Mouse (Mus musculus): ENCODE data around the gene Ntng2. TPM values are rescaled to one million over a fixed set of nuclear protein-coding genes. Genes with fewer than 3 reads are reported as not detected.

Gene Ntng2
- polyA plus RNA-seq, 1 experiment from 2014 or later: 0.83 TPM

- Histone ChIP-seq H3K4me2 (ENCODE audit: low read depth, low read length) (no peak overlapping the region), H3K27ac (replicated peaks; ENCODE audit: low read depth, low read length) (no peak overlapping the region), H3K36me3 (replicated peaks; ENCODE audit: control insufficient read depth, insufficient read depth, low read depth, low read length) (no peaks in the 10 kb centered on the region), H3K27me3 (ENCODE audit: control insufficient read depth, insufficient read depth, low read length) (no peaks in the 10 kb centered on the region), H3K4me3 (ENCODE audit: low read depth, low read length) (no peak overlapping the region), H3K9me3 (replicated peaks; ENCODE audit: control insufficient read depth, low read length) (no peaks in the 10 kb centered on the region), H3K4me1 (ENCODE audit: control insufficient read depth, insufficient read depth, low read length) (no peaks in the 10 kb centered on the region), H3K9ac (replicated peaks; ENCODE audit: low read length) (no peak overlapping the region)
- no peak for DNase-seq (ENCODE audit: low spot score)
- no peak for ATAC-seq (replicated peaks; ENCODE audit: insufficient number of reproducible peaks, low FRiP score, low TSS enrichment, low read depth)
- WGBS: 67% methylated on average over 6 of the region's 6 CpGs
These were observed 8.3 kb upstream of the Ntng2 start for GRCm38 (mm10) chr2:29261126-29261525.

DNA sequence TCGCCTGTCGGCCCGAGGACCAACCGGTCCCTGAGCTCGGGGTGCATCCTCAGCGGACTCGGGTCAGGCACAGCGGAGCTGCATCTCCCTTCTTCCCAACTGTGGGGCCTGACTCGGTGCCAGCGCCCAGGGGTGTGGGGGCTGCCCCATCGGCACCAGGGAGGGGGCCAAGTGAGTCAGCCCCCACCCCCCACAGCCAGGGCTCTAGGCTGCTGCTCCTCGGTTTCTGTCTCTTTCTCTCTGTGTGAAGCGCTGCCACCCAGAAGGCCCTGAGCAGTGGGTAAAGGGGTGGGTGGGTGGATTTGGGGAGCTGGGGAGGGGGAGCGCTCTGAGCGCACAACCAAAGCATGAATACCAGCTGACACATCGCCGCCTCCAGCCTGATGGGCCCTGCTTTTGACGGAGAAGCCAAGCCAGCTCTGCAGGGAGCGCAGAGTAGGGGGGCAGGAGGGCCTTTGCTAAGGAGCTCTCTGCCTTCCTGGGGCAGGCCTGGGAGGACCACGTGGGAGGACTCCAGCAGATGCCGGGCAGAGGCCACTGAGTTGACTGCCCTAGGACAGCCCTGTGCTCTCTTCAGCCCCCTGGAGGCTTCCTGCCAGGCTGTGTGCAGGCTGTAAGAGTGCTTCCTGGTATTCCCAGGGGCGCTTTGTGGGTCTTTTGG is 530 bp upstream of the Ntng2 start:
- H3K9ac ChIP-seq (replicated peaks; ENCODE audit: low read length): peak overlapping the region; percentile 51
- peaks cover 43% of the 10 kb centered on the region for H3K27me3 ChIP-seq (ENCODE audit: control insufficient read depth, insufficient read depth, low read length)
- ATAC-seq (replicated peaks; ENCODE audit: insufficient number of reproducible peaks, low FRiP score, low TSS enrichment, low read depth) (peak; percentile 46; the same call in 1 of the 2 replicates), DNase-seq (ENCODE audit: low spot score) (peak; percentile 47)
- H3K27ac ChIP-seq (replicated peaks; ENCODE audit: low read depth, low read length): no peak overlapping the region
- H3K36me3 ChIP-seq (replicated peaks; ENCODE audit: control insufficient read depth, insufficient read depth, low read depth, low read length): no peaks in the 10 kb centered on the region
- H3K4me3 ChIP-seq (ENCODE audit: low read depth, low read length): peak overlapping the region; percentile 52
- H3K9me3 ChIP-seq (replicated peaks; ENCODE audit: control insufficient read depth, low read length): no peaks in the 10 kb centered on the region
- 3% methylated on average over 22 of the region's 22 CpGs for WGBS
- peak overlapping the region; percentile 99 for H3K4me2 ChIP-seq (ENCODE audit: low read depth, low read length)
- H3K4me1 ChIP-seq (ENCODE audit: control insufficient read depth, insufficient read depth, low read length): peaks cover 17% of the 10 kb centered on the region

- Histone ChIP-seq H3K4me2 (ENCODE audit: low read depth, low read length) (peak overlapping the region; percentile 99), H3K9me3 (replicated peaks; ENCODE audit: control insufficient read depth, low read length) (no peaks in the 10 kb centered on the region), H3K4me1 (ENCODE audit: control insufficient read depth, insufficient read depth, low read length) (peaks cover 17% of the 10 kb centered on the region), H3K4me3 (ENCODE audit: low read depth, low read length) (peak overlapping the region; percentile 52), H3K9ac (replicated peaks; ENCODE audit: low read length) (peak overlapping the region; percentile 48), H3K36me3 (replicated peaks; ENCODE audit: control insufficient read depth, insufficient read depth, low read depth, low read length) (no peaks in the 10 kb centered on the region), H3K27me3 (ENCODE audit: control insufficient read depth, insufficient read depth, low read length) (peaks cover 49% of the 10 kb centered on the region), H3K27ac (replicated peaks; ENCODE audit: low read depth, low read length) (no peak overlapping the region)
- WGBS: under 1% methylated on average over 48 of the region's 49 CpGs
- ATAC-seq (replicated peaks; ENCODE audit: insufficient number of reproducible peaks, low FRiP score, low TSS enrichment, low read depth) (peak; percentile 41; the same call in 1 of the 2 replicates), DNase-seq (ENCODE audit: low spot score) (peak; percentile 59)
These were observed 676 bp downstream of the Ntng2 start for GRCm38 (mm10) chr2:29252059-29252598.

GRCm38 (mm10) chr2:29251095-29252058 is 1.4 kb downstream of the Ntng2 start:
- peaks cover 17% of the 10 kb centered on the region for H3K4me1 ChIP-seq (ENCODE audit: control insufficient read depth, insufficient read depth, low read length)
- no peak overlapping the region for H3K27ac ChIP-seq (replicated peaks; ENCODE audit: low read depth, low read length)
- no peaks in the 10 kb centered on the region for H3K36me3 ChIP-seq (replicated peaks; ENCODE audit: control insufficient read depth, insufficient read depth, low read depth, low read length)
- H3K27me3 ChIP-seq (ENCODE audit: control insufficient read depth, insufficient read depth, low read length): peaks cover 49% of the 10 kb centered on the region
- DNase-seq (ENCODE audit: low spot score) (peak; percentile 42), ATAC-seq (replicated peaks; ENCODE audit: insufficient number of reproducible peaks, low FRiP score, low TSS enrichment, low read depth) (no peak)
- WGBS: under 1% methylated on average over 61 of the region's 61 CpGs
- peak overlapping the region; percentile 99 for H3K4me2 ChIP-seq (ENCODE audit: low read depth, low read length)
- peak overlapping the region; percentile 25 for H3K9ac ChIP-seq (replicated peaks; ENCODE audit: low read length)
- H3K4me3 ChIP-seq (ENCODE audit: low read depth, low read length): peak overlapping the region; percentile 52
- H3K9me3 ChIP-seq (replicated peaks; ENCODE audit: control insufficient read depth, low read length): no peaks in the 10 kb centered on the region

- DNase-seq (ENCODE audit: low spot score): peak; percentile 59
- peak overlapping the region; percentile 25; the same call in 1 of the 2 replicates for H3K9ac ChIP-seq (replicated peaks; ENCODE audit: low read length)
- H3K4me2 ChIP-seq (ENCODE audit: low read depth, low read length): peak overlapping the region; percentile 99
- H3K27me3 ChIP-seq (ENCODE audit: control insufficient read depth, insufficient read depth, low read length): peaks cover 52% of the 10 kb centered on the region
- H3K36me3 ChIP-seq (replicated peaks; ENCODE audit: control insufficient read depth, insufficient read depth, low read depth, low read length): no peaks in the 10 kb centered on the region
- peaks cover 17% of the 10 kb centered on the region for H3K4me1 ChIP-seq (ENCODE audit: control insufficient read depth, insufficient read depth, low read length)
- H3K4me3 ChIP-seq (ENCODE audit: low read depth, low read length): peak overlapping the region; percentile 52
- no peak overlapping the region for H3K27ac ChIP-seq (replicated peaks; ENCODE audit: low read depth, low read length)
- no peaks in the 10 kb centered on the region for H3K9me3 ChIP-seq (replicated peaks; ENCODE audit: control insufficient read depth, low read length)
- under 1% methylated on average over 44 of the region's 44 CpGs for WGBS
- ATAC-seq (replicated peaks; ENCODE audit: insufficient number of reproducible peaks, low FRiP score, low TSS enrichment, low read depth): no peak
These were observed 2.3 kb downstream of the Ntng2 start for GRCm38 (mm10) chr2:29250263-29251094.

DNA sequence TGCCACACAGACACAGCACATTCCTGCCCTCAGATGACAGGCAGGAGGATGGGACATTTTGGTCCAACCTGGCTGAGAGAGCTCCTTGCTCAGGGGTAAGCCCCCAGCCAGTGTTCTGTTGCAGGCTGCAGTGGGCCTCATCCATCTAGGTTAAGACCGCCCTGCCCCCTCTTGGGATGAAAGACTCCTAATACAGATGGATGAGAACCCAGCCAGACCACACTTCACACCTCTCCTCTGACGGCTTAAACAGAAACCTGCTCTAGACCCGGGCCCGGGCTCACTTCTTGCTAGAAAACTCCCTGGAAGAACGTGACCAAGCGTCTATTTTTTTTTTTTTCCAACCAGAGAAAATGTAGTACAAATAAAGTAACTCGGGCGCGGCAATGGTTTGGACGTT is 3.0 kb downstream of the Ntng2 start:
- peaks cover 17% of the 10 kb centered on the region for H3K4me1 ChIP-seq (ENCODE audit: control insufficient read depth, insufficient read depth, low read length)
- H3K27ac ChIP-seq (replicated peaks; ENCODE audit: low read depth, low read length): no peak overlapping the region
- no peak overlapping the region for H3K9ac ChIP-seq (replicated peaks; ENCODE audit: low read length)
- no peaks in the 10 kb centered on the region for H3K36me3 ChIP-seq (replicated peaks; ENCODE audit: control insufficient read depth, insufficient read depth, low read depth, low read length)
- H3K9me3 ChIP-seq (replicated peaks; ENCODE audit: control insufficient read depth, low read length): no peaks in the 10 kb centered on the region
- no peak overlapping the region for H3K4me3 ChIP-seq (ENCODE audit: low read depth, low read length)
- H3K27me3 ChIP-seq (ENCODE audit: control insufficient read depth, insufficient read depth, low read length): peaks cover 52% of the 10 kb centered on the region
- 3% methylated on average over 10 of the region's 10 CpGs for WGBS
- DNase-seq (ENCODE audit: low spot score) (peak; percentile 9), ATAC-seq (replicated peaks; ENCODE audit: insufficient number of reproducible peaks, low FRiP score, low TSS enrichment, low read depth) (no peak)
- H3K4me2 ChIP-seq (ENCODE audit: low read depth, low read length): peak overlapping the region; percentile 99; the same call in 1 of the 2 replicates

GRCm38 (mm10) chr2:29248551-29248950 is 4.3 kb downstream of the Ntng2 start:
- Histone ChIP-seq H3K9ac (replicated peaks; ENCODE audit: low read length) (no peak overlapping the region), H3K4me2 (ENCODE audit: low read depth, low read length) (no peak overlapping the region), H3K9me3 (replicated peaks; ENCODE audit: control insufficient read depth, low read length) (no peaks in the 10 kb centered on the region), H3K4me1 (ENCODE audit: control insufficient read depth, insufficient read depth, low read length) (peaks cover 16% of the 10 kb centered on the region), H3K36me3 (replicated peaks; ENCODE audit: control insufficient read depth, insufficient read depth, low read depth, low read length) (no peaks in the 10 kb centered on the region), H3K27ac (replicated peaks; ENCODE audit: low read depth, low read length) (no peak overlapping the region), H3K4me3 (ENCODE audit: low read depth, low read length) (no peak overlapping the region), H3K27me3 (ENCODE audit: control insufficient read depth, insufficient read depth, low read length) (peaks cover 40% of the 10 kb centered on the region)
- 53% methylated on average over 3 of the region's 3 CpGs for WGBS
- DNase-seq (ENCODE audit: low spot score): no peak
- no peak for ATAC-seq (replicated peaks; ENCODE audit: insufficient number of reproducible peaks, low FRiP score, low TSS enrichment, low read depth)

Data from embryonic facial prominence, embryonic 11.5 days (tissue).